Mouse (Mus musculus): ENCODE data around the gene Polr2l.

The Polr2l gene

DNA sequence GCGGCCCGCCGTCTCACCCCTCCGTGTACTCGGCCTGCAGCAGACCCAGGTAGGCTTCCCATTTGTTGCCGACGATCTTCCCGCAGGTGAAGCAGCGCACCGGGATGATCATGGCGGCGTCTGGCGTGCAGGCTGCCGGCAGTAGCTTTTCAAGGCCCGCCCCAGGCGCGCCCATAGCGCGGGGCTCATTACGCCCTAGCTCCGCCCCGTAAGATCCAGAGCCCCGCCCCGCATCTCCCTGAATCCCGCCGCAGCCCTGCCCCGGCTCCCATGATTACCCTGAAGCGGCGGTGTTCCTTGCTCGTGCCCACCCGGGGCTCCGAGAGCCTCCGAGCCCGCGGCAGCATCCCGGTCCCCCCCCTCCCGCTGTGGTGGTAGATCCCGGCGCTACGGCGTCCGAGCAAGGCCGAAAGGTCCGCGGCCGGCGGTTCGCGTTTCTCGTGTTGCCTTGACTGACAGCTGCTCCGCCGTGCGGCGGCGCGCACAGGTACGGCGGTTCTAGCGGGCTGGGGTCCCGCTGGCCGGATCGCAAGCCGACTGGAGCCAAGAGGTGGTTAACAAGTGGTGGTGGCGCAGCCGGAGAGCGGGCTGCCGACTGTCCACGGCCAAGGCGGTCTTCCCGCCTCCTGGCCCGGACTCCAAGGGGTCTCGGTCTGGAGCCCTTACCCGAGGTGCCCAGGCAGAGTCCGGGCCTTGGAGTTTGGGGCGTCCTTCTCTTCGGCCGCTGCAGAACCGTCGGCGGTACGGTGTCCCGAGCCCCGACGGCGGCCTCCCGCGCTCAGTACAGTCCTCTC is at the start of gene Polr2l, which contains the start of gene Tspan4:
TSS of gene Polr2l (minus strand) at position 122 of the 794 bp plus-strand sequence.
TSS of gene Tspan4 (plus strand) at position 230 of the 794 bp plus-strand sequence.
- DNase-seq (ENCODE audit: low spot score): peak; percentile 89

DNA sequence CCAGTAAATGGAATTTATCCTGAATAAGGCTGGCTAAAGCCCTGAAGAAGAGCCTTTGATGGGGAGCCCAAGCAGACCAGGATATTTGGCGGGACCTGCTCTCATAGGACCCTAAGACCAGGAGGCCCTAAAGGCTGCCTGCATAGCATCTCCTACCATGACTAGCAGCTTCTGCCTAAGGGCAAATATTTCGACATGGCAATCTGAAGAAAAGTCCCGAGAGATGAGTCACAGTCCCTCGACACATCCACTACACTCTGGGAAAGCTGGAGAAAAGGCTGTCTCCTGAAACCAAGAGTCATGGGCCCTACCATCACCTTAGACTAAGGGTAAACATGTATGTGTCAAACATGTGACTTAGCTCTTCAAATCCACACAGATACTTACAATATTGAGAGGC is 49.3 kb upstream of the Polr2l start:
- no peak for DNase-seq (ENCODE audit: low spot score)

DNA sequence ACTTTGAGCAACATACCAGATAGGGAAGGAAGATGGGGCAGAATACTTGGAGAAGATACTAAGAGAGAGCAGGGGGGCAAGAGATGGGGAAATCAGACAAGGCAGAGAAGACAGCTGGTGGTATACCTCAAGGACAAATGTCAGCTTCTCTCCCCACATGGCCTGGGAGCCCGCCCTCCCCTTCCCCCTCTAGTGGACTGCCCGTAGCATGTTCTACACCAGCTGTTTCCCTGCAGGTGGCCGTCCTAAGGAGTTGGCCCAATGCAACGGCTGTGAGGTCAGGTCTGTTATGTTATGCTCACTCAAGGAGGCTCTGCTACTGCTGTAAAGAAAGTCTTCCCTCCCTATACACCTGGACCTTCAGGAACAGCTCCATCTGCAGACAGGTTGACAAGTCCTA is 48.1 kb upstream of the Polr2l start:
- DNase-seq (ENCODE audit: low spot score): no peak

DNA sequence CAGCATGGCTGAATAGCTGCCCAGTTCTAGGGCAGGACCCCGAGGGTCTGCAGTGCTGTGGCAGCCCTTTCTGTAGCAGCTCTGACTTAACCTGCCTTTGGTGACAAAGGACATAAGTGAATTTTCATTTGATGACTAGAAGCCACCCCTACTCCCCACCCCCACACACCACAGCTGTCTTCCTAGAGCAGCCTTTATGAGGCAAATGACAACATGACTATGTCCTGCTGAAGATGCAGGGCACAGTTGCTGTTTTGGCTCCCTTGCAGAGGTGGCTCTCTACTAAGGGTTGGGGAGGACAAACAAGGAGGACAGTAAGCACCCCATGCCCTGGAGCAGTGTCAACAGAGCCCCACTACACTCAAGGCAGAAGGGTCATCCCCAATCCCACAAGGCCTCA is 44.9 kb upstream of the Polr2l start:
- DNase-seq (ENCODE audit: low spot score): no peak

DNA sequence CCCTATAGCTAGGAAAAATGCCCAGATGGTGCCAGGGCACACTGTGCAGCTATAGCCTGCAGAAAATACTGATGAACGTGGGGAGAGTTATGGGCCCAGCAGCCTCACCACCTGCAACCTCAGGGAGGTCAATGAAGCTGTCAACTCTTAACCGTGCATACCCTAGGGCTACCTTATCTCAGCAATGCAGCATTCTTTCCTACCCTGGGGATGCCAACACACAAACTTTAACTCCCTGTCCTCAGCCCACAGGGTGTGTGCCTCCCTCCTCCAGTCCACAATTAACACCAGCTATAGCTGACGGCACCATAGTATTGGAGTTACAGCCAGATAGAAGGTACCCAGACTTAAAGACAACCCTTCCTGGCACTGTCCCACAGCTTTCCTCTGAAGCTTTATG is 44.0 kb upstream of the Polr2l start:
- no peak for DNase-seq (ENCODE audit: low spot score)

DNA sequence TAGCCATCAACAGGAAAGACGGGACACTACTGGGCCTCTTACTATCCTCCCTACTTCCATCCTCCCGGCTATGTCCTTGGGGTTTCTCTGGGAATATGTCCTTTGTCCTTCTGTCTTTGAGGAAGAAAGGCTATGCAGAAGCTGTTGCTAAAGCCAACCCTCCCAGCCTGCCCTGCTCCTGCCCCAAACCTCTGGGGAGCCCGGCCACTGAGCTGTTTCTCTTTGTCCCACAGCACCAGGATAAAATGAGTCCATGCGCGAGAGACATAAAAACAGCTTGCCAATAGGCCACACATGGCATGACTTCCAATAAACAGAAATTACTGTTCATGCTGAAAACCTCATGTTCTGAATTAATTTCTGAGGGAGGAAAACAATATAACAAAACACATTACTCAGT is 43.4 kb upstream of the Polr2l start:
- no peak for DNase-seq (ENCODE audit: low spot score)

DNA sequence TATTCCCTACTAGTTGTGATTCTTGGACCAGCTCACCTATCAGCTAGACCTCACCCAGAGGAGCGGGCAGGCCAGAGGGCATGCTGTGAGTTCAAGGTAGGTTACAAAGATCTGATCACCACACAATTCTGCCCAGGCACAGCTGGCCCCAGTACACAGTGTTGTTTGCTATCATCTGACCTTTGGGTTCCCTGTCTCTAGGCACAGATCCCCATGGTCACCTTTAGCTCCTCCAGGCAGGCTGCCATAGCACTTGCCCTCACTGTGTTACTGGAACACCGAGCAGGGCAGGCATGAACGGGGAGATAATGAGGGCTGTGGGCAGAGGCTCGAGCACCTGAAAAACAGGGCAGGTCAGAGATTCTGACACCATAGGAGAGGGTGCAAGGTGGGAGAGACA is 42.7 kb upstream of the Polr2l start:
- no peak for DNase-seq (ENCODE audit: low spot score)

DNA sequence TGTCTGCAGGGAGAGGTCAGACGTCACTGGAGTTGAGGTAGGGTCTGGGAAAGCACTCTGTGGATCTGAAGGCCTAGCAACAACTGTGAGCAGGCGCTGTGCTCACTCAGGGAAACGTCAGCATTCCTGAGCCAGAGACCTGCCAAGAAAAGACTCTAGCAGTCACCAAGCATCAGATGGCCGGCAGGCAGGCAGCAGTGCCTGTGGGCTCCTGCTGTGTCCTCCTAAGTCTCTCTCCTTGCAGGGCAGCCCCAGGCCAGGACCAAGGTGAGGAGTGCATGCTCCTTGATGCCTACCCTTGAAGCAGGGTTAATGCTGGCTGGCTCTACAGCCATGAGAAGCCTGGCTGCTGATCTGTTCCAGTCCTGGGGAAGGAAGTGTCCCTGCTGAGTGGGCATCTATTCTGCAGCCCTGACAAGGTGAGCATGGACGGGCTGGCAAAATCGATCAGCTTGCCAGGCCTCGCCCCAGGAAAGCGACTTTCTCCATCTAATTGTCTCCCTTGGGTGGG is 35.8 kb upstream of the Polr2l start:
- DNase-seq (ENCODE audit: low spot score): no peak

DNA sequence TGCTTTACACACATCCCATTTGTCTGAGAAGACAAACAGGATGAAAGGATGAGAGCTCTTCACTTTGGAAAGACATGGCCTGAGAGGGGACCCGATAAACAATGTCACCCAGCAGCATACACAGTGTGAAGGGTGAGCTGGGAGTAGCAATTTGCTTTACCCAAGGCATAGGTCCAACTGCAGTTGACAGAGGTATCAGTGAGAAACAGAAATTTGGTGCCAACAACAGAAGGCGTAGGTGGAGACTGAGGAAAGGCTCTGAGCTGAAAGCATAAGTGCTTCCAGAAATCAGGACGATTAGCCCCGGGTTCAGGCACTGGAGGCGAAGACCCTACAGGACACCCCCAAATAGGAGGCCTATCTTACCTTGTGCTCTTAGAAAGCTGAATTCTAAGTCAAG is 35.3 kb upstream of the Polr2l start:
- no peak for DNase-seq (ENCODE audit: low spot score)

DNA sequence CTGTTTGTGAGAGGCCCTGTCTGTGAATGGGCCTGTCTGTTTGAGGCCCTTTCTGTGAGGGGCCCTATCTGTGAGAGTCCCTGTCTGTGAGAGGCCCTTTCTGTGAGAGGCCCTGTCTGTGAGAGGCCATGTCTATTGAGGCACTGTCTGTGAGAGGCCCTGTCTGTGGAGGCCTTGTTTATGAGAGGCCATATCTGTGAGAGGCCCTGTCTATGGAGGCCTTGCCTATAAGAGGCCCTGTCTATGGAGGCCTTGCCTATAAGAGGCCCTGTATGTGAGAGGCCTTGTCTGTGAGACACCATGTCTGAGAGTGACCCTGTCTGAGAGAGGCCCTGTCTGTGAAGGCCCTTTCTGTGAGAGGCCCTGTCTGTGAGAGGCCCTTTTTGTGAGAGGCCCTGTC is 33.2 kb upstream of the Polr2l start:
- no peak for DNase-seq (ENCODE audit: low spot score)

DNA sequence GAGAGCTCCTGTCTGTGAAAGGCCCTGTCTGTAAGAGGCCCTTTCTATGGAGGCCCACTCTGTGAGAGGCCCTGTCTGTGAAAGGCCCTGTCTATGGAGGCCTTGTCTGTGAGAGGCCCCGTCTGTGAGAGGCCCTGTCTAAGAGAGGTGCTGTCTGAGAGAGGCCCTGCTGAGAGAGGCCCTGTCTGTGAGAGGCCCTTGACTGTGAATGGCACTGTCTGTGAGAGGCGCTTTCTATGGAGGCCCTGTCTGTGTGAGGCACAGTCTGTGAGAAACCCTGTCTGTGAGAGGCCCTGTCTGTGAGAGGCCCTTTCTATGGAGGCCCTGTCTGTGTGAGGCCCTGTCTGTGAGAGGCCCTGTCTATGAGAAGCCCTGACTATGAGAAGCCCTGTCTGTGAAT is 31.3 kb upstream of the Polr2l start:
- no peak for DNase-seq (ENCODE audit: low spot score)

DNA sequence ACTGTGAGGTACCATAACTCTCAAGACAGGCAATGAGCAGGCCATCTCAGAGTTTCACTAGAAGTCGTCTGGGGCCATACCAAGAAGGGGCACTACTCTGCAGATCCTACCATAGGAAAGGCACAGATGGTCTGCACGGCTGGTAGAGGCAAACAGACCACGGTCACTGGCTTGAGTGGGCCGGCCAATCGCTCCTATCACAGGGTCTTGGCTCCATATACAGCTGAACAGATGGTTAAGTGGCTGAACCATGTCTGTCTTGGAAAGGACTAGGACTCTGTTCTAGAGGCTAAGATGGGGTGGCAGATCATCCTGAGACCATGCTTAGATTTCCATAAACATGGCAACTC is 27.6 kb upstream of the Polr2l start:
- no peak for DNase-seq (ENCODE audit: low spot score)

DNA sequence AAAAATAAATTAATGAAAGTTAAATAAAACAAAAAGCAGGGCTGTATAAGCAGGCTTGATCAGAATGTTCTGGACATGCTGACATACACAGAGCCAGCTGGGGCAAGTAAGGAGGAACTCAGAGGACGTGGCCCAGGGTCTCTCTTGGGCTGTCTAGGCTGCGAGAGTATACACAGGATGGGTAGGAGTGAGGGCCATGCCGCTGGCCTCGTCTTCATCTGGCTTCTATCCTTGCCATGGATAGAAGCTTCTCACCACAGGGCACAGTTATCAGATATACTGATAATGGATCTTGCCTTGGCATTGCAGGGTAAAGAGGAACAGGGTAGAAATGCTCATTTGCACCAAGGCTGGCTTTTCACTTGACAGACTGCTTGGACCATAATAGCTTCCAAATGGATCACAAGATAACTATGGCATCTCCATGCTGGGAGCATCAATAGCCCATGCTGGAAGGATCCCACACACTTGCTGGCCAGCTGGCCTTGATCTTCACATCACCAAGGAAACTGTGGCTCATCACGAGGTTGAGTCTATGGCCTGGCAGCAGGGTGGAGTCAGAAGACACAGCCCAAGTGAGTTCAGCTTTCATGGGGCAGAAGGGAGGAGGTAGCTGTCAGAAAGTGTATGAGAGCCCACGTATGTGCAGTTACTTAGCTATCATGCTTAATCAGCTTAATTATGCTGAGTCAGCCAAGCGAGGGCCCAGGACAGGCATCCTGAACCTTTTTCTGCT is 27.1 kb upstream of the Polr2l start:
- no peak for DNase-seq (ENCODE audit: low spot score)

DNA sequence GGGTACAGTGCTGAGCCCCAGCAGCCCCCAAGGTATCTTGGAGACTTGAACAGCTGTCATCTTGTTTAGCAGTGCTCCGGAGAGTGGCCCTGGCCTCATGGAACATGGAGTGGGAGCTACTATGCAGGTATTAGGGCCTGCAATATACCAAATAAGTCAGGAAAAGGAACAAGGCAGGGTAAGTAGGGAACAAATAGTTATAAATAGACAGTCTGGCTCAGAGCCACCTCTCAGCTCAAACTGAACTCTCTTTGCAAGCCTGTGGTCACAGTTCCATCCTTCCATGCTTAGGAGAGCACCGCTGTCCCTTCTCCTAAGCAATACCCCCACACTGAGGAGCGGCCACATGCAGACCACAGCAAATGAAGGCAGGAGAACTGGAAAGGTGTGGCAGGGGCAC is 22.7 kb upstream of the Polr2l start:
- no peak for DNase-seq (ENCODE audit: low spot score)

DNA sequence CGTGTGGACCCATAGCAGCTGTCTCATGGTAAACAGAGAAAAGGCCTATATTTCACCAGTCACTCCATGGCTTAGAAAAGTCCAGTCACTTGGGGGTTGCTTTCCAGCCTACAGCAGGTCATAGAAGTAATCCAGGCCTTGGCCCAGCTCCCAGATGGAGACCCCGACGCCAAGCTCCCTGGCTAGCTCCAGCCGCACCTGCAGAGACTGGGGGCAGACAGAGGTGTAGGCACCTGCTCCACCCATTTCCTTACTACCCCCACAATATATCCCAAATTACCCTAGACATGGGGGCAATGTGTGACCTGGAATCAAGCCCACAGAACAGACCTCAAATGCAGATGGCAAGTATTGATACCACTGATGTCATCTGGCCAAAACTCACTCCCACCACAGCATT is 21.0 kb upstream of the Polr2l start:
- no peak for DNase-seq (ENCODE audit: low spot score)

DNA sequence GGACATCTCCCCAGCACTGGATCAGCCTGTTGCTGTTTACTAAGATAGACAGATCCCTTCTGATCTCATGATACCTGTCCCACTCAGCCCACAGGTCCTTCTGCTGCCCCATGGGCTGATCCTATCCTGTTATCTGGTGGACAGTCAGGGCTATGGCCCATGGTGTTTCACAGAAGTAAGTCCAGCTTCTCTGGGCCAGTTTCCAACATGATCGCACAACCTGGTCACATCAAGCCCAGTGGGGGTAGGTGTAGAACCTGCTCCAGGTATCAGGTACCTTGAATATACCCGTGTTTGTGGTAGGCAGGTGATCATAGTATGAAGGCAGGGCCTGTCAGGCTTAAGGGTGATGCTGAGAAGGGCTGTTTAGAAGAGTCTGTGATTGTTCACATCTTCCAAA is 20.4 kb upstream of the Polr2l start:
- DNase-seq (ENCODE audit: low spot score): no peak

DNA sequence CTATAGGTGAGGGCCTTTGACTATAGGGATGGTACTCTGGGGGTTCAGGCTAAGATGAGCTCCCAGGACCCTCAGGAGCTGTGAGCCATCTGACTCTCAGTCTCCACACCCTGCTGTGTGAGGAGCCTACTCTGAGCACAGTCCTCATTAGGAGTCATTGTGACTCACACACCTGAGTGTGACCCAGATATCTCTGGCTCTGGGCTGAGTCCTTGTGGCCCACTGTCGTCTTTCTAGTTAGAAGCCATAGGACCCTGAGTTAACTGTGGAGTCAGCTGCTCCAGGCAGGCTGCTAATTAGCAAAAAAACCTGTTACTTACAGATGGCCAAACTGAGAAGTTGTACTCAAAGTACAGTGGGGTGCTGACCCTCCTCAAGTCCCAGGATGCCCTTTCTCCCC is 18.8 kb upstream of the Polr2l start:
- DNase-seq (ENCODE audit: low spot score): no peak

DNA sequence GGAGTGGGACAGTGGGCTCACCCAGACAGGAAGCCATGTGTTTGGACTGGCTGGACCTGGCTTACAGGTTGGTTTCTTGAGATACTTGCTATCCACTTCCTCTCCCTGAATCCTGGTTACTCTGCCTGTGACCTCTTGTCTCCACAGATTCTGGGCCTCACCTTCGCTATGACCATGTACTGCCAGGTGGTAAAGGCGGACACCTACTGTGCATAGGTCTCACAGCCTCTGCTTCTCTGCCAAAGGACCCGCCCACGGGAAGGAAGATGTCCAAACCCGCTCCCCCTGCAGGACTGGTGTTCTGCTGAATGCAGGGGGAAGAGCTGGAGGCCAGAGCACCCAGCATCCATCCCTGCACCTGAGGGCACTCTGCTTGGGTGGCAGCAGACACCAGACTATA is 17.8 kb upstream of the Polr2l start:
- DNase-seq (ENCODE audit: low spot score): no peak

DNA sequence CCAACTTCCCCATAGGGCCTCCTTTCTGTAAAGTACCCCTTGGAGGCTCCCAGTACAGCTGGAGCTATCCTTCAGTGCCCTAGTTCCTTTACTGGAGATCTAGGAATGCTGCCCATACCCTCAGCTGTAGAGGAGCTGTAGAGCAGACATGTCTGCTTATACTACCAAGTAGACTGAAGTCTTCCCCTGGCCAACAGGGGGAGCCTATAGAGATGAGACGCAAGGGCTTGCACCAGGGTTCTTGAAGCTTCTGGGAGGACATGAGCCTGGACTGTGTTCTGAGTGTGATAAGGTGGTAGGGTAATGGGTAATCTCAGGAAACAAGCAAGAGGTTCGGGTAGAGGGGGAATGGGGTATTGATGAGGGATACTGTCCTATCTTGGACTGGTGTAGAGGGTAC is 16.2 kb upstream of the Polr2l start:
- DNase-seq (ENCODE audit: low spot score): peak; percentile 10

DNA sequence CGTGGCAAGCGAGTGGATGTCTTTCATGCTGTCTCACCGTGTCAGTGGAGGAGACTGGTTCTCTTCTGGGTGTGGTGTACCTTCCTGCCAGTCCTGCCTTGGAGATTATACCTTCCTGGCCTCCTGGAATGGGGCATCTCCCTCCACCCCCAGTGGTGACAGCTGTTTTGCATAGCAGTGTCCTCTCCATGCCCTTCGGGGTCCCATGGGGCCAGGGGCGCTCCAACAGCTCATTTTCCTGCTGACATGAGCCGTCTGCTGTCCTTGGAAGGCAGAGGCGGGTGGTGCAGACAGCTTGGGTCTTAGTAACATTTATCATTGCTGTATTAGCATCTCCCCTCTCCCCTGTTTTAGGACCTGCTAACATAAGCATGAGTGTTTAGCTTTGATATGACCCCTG is 12.2 kb upstream of the Polr2l start:
- no peak for DNase-seq (ENCODE audit: low spot score)

DNA sequence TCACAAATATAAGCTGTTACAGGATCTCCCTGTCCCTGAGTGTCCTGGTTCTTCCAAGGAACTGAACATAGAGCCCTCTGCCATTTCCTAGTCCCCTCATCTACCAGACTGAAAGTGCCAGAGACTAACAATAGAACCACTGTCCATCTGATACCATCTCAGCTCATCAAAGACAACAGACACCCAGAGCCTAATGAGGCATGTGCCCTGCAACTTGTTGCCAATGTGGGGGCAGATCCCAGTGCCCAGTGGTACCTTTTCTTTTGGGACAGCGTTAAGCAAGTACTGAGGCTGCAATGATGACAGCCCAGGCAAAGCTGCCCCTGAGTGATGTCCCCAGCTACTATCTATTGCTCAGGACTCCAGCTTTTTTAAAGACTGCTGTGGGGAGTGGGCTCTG is 11.3 kb upstream of the Polr2l start:
- no peak for DNase-seq (ENCODE audit: low spot score)

DNA sequence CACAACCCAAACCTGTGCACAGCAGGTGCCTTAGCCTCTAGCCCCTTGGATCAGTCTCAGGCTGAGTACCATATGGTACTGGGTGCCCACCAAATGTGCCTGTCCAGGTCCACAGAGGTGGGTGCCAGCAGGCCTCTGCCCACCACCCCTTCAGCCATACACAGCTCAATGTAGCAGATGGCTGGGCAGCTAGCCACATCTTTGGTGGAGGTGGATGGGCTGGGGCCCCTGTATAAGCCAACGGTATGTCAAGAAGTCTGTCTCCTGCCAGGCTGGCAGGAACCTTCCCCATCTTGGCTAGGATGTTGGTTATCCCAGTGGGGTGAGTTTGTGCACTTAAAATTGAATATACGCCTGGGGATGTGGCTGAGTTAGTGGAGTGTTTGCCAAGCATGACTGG is 10.7 kb upstream of the Polr2l start:
- DNase-seq (ENCODE audit: low spot score): no peak

DNA sequence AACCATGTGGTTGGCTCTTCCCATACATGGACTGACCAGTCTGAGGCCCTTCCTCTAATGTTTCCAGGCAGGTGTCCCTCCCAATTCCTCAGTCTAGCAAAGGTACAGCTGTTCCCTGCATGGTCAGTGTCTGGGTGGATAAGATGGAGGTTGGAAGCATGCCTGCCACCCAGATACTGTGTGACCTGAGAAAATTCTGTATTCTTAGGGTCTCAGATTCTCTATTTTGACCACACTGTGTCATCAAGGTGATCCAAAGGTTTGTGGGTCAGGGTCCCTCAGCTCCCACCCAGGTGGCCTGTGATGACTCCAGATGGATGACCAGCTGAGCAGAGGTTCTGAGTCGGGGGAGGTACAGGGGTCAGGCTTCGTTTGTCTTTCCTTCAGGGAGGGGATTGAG is 10.3 kb upstream of the Polr2l start:
- DNase-seq (ENCODE audit: low spot score): no peak

Data from embryo, embryonic 10.5 days (tissue).